Mouse (Mus musculus): ENCODE measurements at regions not wholly inside any gene's neighbourhood (a gene's known extent, or its start where the extent isn't known, plus 50 kb on each side); places are given as distances from the start of the nearest gene placed in this dataset.

- DNase-seq (ENCODE audit: low spot score) = no peak
Measured at GRCm38 (mm10) chr11:19468373-19468772, 449.6 kb upstream of the Meis1 start.

DNA sequence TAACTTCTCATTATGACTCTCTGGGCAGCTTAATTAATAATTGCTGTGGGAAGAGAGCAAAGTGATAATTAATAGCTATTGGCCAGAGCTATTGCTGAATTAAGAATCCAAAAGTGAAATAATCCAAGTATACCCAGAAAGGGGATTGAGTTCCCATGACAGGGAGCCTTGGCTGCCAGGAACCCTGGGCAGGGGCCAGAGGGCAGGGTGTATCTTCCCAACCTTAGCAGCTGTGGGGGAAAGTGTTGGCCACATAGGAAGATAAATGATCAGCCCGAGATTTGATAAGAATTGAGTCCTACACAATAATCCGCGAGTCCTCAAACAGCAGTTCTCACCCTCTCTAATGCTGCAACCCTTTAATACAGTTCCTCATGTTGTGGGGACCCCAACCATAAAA, 450.0 kb upstream of the Meis1 start:
- DNase-seq (ENCODE audit: low spot score) = no peak

DNA sequence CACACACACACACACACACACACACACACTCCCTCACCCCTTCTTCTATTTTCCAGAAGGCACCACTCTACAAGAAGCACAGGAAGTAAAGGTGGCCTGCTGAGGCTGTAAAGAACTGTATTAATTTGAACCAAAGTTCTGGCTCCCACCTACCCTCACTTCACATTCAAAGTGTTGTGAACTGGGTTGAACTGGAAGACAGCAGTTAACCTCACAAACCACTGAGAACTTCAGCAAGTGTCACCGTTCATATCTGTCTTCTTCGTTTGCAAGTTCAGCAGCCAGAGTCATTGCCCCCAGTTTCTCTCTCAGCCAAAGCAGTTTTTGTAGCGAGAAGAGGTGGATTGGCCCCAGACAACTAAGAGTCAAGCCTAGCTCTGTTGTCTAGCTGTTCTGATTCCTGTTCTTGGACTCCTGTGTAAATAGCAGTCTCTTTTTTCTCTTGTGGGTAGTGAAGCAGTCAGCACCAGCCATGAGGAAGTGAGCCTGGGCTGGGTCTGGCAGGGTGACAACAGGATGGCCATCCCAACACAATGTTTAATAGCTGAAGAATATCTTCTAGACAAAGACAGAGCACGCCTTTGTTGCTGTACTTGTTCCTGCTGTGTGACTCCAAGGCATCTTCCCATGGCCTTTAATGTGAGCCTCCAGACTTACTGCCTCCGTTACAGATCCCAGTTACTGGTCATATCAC, 452.0 kb upstream of the Meis1 start:
- DNase-seq (ENCODE audit: low spot score) = no peak

DNA sequence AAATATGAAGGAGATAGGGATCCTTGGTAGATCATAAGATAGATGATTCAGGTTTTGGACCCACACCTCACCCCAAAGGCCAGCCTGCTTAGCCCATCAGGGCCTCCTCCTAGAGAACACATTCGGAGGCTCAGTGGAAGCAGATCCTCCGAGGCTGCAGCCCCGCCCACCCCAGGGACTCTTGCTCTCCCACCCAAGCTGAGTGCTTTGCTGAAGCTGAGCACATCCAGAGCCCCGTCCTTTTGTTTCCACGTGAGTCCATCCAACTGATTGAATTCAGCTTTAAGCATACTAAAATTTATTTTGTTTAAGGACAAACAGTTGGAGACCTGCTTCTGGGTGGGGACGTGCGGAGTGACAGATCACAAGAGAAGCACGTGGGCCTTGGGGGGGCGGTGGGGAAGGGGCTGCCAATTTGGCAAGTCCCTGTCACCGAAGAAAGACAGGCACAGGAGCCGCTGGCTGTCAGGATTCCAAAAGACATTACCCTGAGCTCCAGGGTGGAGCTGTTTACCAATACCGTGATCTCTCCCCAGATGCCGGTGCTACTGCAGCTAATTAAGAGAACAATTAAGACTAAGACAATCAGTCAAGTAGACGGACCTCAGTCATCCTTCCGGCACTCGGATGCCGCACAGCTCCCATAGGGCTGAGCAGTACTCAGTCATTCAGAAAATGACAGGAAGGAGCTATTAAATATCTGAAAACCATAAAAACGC, 448.9 kb upstream of the Spred2 start:
- DNase-seq (ENCODE audit: low spot score) = peak; percentile 51

- no peak for DNase-seq (ENCODE audit: low spot score)
Measured at GRCm38 (mm10) chr11:19493089-19493756, 431.0 kb upstream of the Spred2 start.

GRCm38 (mm10) chr11:19521721-19522120, 402.5 kb upstream of the Spred2 start:
- no peak for DNase-seq (ENCODE audit: low spot score)

- no peak for DNase-seq (ENCODE audit: low spot score)
Measured at GRCm38 (mm10) chr11:19523853-19524487, 400.2 kb upstream of the Spred2 start.

DNA sequence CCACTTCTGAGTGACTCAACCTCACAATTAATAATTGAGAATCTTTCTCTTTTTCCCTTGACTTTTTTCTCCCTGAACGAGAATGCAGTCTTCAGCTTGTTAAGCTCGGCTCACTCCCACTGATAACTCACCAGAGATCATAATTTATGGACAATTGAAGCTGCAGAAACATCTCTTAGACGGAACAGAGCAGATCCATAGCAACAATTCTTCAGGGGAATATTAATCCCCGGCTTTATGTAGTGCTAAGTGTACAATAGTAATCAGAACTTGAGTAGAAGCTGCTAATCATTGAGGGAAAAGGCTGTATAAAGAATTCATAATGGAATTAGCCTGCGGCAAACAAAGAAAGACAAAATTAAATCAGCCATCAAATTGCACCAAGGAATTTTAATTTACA, 395.0 kb upstream of the Spred2 start:
- no peak for DNase-seq (ENCODE audit: low spot score)

- peak; percentile 33 for DNase-seq (ENCODE audit: low spot score)
Measured at GRCm38 (mm10) chr11:19530652-19531051, 393.5 kb upstream of the Spred2 start.

GRCm38 (mm10) chr11:19531255-19532003, 392.7 kb upstream of the Spred2 start:
- peak; percentile 70 for DNase-seq (ENCODE audit: low spot score)

DNA sequence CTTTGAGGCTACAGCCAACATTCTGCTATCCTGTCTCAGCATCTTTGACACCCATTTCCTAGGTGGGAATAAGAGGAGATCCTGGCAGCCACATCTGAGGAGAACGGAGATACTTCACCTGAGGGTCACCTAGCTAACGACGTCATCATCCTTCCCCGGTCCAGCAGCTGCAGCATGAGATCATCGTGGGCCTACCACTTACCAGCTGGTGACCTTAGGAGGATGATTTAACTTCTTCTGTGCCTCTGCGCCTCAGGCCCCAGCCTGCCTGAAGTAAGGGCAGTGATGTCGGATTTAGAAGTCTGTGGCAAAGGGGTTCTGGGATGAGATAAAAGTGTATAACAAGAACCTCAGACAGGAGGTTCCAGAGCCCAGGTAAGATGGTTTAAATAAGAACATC, 391.3 kb upstream of the Spred2 start:
- no peak for DNase-seq (ENCODE audit: low spot score)

DNA sequence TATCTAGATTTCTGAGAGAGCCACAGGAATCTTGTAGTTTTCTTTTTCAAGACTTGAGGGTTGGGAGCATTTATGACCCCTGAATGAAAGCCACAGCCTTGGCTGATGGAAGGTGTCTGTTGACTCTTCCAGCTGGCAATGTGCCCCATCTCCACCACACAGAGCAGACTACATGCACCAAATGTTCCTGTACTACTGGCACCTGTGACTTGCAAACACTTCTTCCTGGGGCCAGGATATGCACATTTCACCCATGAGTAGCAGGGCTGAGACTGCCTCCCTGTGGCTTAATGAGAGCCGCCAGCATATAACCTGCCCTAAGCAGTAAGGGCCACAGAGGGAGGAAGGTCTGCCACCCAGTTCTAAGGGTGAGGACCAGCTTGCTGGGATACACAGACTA, 390.5 kb upstream of the Spred2 start:
- DNase-seq (ENCODE audit: low spot score) = no peak

GRCm38 (mm10) chr11:19535215-19535614, 389.0 kb upstream of the Spred2 start:
- no peak for DNase-seq (ENCODE audit: low spot score)

DNA sequence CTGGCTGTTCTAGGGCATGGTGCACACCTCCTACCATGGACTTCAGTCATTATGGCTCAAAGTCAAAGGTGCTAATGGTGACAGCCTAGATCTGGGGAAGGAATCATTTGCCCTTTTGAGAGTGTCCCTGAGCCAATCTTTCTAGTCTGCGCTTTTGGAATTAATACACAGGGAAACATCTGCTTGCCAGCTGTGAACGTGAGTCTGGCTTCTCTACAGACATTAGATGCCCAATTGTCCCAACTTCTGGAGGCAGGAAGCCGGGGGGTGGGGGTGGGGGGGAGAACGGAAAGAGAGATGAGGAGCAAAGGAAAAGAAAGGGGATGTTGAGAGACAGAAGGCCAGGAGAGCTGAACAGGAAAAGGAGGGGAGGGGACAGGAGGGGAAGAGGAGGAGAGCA, 377.9 kb upstream of the Spred2 start:
- DNase-seq (ENCODE audit: low spot score) = no peak

DNA sequence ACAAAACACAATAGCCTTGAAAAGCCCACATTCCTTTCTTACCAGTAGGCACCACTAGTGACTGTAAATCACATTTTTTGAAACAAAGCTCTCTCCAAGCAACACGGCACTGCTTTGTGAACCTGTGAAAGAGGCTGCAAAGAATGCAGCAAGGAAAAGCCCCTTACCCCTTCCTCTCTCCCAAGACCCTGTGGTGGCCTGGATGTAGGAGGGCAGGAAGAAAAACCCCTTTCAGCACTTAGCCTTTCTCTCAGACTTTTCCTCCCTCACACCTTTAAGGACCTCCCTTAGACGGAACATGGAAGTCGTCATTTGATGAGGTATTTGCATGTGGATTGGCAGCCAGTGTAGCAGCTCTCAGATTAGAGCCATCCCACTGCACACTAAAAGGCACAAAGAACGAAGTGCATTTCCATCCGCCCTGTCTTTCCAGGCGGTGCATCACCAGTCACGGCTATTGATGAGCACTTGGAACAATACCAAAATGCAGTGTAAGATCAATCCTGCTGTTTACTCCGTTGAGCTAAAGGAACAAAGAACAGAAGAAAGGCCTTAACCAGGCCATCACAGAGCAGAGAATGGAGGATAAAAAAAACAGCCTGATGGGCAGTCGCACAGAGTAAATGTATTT, 369.7 kb upstream of the Spred2 start:
- peak; percentile 62 for DNase-seq (ENCODE audit: low spot score)

DNA sequence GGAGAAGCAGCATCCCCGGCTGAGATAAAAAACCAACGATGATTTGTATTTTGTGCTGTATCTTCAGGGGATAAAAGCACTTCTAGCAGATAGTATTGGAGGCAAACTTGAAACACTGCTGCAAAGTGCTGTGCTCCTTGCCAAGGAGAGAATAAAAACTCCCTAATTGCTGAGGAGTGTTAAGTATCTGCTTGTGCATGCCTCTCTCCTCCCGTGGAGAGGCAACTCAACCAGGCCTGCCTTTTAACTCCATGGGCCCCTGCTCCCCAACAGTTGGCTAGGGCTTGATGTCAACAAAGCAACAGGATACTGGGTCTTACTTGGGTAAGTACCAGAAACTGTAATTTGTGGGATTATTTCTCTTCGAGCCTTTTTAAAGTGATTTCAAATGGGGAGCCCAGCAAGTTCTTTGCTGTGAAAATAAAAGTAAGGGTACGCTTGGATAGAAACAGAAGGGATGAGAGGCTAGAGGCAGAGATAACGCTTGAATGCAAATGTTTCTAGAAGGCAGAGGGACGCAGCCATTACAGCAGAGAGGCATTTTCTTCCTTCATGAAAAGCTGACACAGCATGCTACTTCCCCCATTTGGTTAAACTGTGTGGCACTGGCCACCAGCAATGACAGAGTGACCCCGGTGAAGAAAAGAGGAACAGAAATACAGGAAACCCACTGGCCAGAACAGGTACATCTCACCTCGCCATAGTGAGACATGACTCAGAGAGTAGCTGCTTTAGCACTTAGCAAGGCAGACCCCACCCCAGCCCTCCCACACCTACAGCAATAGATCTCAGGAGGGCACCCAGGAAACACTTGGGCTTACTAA, 369.0 kb upstream of the Spred2 start:
- no peak for DNase-seq (ENCODE audit: low spot score)

DNA sequence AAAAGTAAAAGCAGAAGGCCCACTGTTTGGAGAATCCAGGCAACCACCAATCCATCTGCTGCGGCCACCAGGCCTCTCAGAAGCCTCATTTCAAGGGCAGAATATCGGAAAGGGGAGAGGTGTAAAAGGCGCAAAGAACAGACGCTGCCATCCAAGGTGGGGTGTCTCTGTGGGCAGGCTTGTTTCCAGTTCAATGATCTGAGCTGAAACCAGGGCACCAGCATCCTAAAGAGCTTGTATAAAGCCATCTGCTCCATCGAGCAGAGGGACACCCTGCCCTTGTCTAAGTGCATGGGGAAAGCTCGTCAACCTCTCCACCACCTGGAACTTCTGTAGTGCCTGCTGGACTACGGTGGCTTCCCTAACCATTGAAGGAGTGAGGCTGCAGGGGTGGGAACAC, 363.7 kb upstream of the Spred2 start:
- DNase-seq (ENCODE audit: low spot score) = peak; percentile 37

DNA sequence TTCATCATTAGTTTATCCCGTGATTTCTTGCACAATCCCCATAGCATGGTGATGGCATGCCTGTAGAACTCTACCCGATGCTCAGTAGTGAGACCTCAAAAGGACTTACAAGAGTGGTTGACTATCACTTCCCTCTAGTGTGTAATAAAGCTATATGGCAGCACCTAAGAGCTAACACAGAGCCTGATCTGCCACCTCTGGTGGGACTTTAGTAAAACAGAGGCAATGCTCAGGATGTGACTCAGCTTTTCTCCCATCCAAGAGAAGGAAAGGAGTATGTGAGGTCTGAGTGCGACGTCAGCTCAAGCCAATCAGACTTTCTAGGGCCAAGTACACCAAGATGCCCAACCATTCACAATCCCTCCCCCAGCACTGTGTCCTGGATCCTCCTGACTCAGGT, 361.5 kb upstream of the Spred2 start:
- no peak for DNase-seq (ENCODE audit: low spot score)

DNA sequence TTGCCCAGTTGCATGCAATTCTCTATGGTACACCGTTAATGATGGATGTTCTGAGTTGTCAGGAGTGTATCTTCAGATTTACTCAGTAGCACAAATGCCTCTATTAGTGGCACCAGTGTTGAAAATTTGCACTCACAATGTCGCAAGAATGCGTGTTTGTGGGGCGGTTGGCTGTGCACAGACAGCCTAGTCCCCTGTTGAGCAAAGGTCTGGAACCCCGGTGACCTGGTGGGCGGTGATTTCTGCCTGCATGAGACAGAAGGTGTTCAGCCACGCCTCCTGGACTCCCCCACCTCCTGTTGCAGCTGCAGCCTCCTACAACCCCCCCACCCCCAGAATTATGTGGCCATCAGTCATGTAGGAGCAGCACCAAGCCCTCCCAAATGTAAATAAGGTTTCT, 338.9 kb upstream of the Spred2 start:
- no peak for DNase-seq (ENCODE audit: low spot score)

DNA sequence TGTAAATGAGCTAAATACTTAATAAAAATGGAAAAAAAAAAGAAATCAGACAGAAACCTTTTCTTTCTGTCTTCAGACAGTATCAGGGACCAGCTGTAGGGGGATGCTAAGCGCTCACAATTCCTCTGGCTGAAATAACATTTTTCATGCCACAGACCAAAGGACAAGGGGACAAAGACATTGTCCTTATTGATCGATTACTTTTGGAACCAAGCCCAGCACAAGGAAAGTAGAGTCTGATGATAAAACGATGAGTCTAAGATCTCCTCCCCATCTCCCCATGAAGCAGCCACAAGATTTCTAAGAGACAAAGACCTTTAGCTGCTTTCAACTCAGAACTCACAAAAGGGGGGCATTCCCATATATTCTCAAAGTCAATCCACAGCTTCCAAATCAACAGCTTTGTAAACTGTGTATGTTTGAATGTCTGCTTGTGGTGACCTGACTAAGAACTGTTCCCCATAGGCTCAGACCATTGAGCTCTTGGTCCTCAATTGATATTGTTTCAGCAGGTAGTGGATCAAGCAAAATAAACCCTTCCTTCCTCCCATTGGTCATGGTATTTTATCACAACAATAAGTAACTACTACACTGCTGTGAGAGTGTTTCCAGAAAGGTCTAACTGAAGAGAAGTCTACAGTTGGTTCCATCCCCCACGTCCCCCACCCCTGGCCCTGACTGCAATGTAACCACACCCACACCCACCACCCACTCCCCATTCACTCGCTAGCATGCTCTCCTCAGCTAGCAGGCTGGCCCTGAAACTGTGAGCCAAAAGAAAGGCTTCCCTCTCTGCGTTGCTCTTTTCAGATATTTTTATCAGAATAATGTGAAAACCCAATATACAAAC, 331.4 kb upstream of the Spred2 start:
- no peak for DNase-seq (ENCODE audit: low spot score)
